Mouse (Mus musculus) stomach, postnatal 0 days (tissue): ENCODE data around the gene BC005561.

Source experiments
- CTCF ChIP-seq: IDR thresholded peaks from 2 replicates; pipeline ENCODE4 v1.5.1; 2016; ENCODE audit warnings: antibody characterized with exemption, low read depth, mild to moderate bottlenecking, moderate library complexity
- EP300 ChIP-seq: optimal IDR thresholded peaks from 2 replicates; pipeline ENCODE3; 2016; ENCODE audit warnings: antibody characterized with exemption

GRCm38 (mm10) chr5:104538612-104539011, 30.5 kb downstream of the BC005561 start:
- TF ChIP-seq CTCF (no peak), EP300 (no peak)
